Mouse (Mus musculus): ENCODE data around the gene Wdr62. TPM values are rescaled to one million over a fixed set of nuclear protein-coding genes. Genes with fewer than 3 reads are reported as not detected.

Gene Wdr62
- polyA plus RNA-seq, 1 experiment from 2014 or later, result 7.5 TPM

DNA sequence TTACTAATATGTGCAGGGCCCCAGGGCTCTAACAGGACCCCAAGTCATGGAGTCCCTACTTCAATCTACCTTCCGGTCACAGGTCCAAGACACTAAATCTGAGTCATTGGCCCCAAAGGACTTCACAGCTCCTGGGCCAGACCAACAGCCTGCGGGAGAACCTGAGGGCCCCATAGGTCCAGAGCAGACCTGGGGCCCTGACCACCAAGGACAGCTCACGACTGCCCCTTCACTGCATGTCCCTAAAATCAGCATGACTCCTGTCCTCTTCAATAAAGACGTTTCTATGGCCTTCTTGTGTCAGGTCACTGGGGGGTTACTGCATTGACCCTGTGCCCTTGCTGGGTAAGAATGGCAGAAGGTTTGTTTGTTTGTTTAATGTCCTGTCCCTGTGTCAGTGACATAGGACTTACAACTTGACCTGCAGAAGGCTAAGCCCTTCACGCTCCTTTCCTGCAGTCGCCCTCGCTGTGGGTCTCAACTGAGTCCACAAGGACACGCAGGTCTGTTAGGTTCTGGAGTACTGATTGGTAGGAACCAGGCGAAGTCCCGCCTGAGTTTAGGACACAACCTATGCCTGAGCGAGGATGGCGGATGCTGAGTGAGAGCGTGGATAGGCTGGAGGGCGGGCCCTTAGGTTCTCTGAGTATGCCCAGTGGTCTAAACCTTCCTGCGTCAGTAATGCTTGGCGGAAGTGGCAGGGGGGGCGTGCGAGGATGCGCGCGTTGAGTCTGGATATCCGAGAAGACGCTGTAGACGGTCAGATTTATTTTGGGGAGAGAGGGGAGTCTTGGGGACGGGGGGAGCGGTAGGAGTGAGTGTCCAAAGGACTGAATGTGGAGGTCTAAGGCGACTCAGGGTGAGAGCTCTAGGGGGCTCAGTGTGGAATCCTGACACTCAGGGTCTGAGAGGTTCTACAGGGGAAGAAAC, 28.1 kb upstream of the Wdr62 start, which contains the start of gene Alkbh6:
Gene Alkbh6, plus strand, starts transcription at position 642 of the 930 bp plus-strand sequence.
- peak within 1 kb of the TSS; percentile 78 for H3K4me2 ChIP-seq (ENCODE audit: low read depth, low read length)
- WGBS (ENCODE audit: insufficient replicate concordance), result 4% methylated on average over 27 of the region's 27 CpGs
- no peaks in the 10 kb centered on the region for H3K27me3 ChIP-seq (ENCODE audit: control insufficient read depth, insufficient read depth, low read depth, low read length)
- H3K9me3 ChIP-seq (replicated peaks; ENCODE audit: control insufficient read depth, low read length), result no peaks in the 10 kb centered on the region
- peak within 1 kb of the TSS; percentile 55 for H3K9ac ChIP-seq (ENCODE audit: low read depth, low read length)
- peak within 1 kb of the TSS; percentile 62 for H3K4me3 ChIP-seq (ENCODE audit: low read depth, low read length)
- H3K4me1 ChIP-seq (ENCODE audit: control insufficient read depth, low read depth, low read length), result peaks cover 12% of the 10 kb centered on the region
- no peaks in the 10 kb centered on the region for H3K36me3 ChIP-seq (ENCODE audit: control insufficient read depth, insufficient read depth)
- H3K27ac ChIP-seq (ENCODE audit: low read length), result no peak within 1 kb of the TSS; the same call in 1 of the 2 replicates
- peak; percentile 100 for ATAC-seq (ENCODE audit: low read depth)

DNA sequence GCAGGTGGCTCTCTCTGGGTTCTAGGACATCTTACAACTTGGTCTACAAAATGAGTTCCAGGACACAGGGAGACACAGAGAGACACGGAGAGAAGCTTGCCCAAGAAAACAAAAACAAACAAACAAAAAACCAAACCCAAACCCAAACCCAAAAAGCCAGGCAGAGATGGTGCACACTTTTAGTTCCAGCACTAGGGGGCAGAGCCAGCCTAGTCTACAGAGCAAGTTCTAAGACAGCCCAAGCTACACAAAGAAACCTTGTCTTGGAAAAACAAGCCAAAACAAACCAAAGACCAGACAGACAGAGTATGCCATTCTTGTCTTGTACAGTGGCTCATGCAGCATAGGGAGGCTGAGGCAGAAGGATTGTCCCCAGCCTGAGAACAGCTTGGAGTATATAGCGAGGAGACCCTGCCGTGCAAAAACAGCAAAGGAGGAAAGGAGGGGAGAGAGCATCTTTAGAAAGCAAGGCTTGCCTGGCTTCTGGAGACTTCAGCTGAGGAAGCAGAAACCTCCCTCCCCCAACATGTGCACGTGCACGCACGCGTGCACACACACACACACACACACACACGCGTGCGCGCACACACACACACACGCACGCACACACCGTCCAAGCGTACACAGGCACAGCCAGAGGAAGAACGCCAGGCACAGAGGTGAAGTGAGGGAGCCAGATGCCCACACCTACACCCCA, 26.0 kb upstream of the Wdr62 start:
- 80% methylated on average over 16 of the region's 16 CpGs for WGBS (ENCODE audit: insufficient replicate concordance)
- ATAC-seq (ENCODE audit: low read depth), result no peak
- no peaks in the 10 kb centered on the region for H3K9me3 ChIP-seq (replicated peaks; ENCODE audit: control insufficient read depth, low read length)
- no peak overlapping the region for H3K27ac ChIP-seq (ENCODE audit: low read length)
- H3K36me3 ChIP-seq (ENCODE audit: control insufficient read depth, insufficient read depth), result no peaks in the 10 kb centered on the region
- H3K27me3 ChIP-seq (ENCODE audit: control insufficient read depth, insufficient read depth, low read depth, low read length), result no peaks in the 10 kb centered on the region
- H3K9ac ChIP-seq (ENCODE audit: low read depth, low read length), result no peak overlapping the region
- H3K4me2 ChIP-seq (ENCODE audit: low read depth, low read length), result no peak overlapping the region
- H3K4me1 ChIP-seq (ENCODE audit: control insufficient read depth, low read depth, low read length), result peaks cover 12% of the 10 kb centered on the region
- H3K4me3 ChIP-seq (ENCODE audit: low read depth, low read length), result no peak overlapping the region

DNA sequence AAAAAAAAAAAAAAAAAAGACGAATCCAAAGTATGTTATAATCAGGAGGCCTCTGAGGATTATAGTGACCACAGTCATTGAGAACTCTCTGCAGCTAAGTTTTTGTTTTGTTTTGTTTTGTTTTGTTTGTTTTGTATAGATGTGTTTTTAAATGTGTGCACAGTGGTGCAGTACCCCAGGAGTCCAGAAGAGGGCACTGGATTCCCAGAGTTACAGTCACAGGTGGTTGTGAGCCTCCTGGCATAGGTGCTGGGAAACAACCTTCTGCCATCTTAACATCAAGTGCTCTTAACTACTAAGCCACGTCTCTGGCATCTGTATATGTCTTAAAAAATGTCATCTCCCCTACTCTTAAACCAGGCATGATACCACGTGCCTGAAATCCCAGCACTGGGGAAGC, 20.7 kb upstream of the Wdr62 start:
- ATAC-seq (ENCODE audit: low read depth), result no peak
- Histone ChIP-seq H3K4me3 (ENCODE audit: low read depth, low read length) (no peak overlapping the region), H3K4me1 (ENCODE audit: control insufficient read depth, low read depth, low read length) (no peaks in the 10 kb centered on the region), H3K9me3 (replicated peaks; ENCODE audit: control insufficient read depth, low read length) (no peaks in the 10 kb centered on the region), H3K4me2 (ENCODE audit: low read depth, low read length) (no peak overlapping the region), H3K27ac (ENCODE audit: low read length) (no peak overlapping the region), H3K27me3 (ENCODE audit: control insufficient read depth, insufficient read depth, low read depth, low read length) (no peaks in the 10 kb centered on the region), H3K9ac (ENCODE audit: low read depth, low read length) (no peak overlapping the region), H3K36me3 (ENCODE audit: control insufficient read depth, insufficient read depth) (no peaks in the 10 kb centered on the region)
- 33% methylated on average over 3 of the region's 3 CpGs for WGBS (ENCODE audit: insufficient replicate concordance)

DNA sequence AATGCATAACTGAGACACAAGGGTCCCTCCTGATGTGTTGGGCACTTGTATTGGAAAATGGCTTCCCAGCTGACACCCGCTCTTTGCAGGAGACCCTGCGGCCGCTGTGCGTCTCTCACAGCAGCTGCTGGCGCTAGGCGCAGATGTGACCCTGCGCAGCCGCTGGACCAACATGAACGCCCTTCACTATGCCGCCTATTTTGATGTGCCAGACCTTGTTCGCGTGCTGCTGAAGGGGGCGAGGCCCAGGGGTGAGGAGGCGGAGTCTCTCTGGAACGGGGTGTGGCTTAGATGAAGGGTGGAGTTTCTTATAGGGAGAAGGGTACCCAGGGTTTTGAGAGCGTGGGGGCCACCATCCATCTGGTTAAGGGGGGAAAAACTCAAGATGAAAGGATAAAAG, 17.0 kb upstream of the Wdr62 start:
- H3K4me1 ChIP-seq (ENCODE audit: control insufficient read depth, low read depth, low read length), result no peaks in the 10 kb centered on the region
- H3K4me2 ChIP-seq (ENCODE audit: low read depth, low read length), result no peak overlapping the region
- H3K4me3 ChIP-seq (ENCODE audit: low read depth, low read length), result no peak overlapping the region
- H3K36me3 ChIP-seq (ENCODE audit: control insufficient read depth, insufficient read depth), result no peaks in the 10 kb centered on the region
- no peak overlapping the region for H3K9ac ChIP-seq (ENCODE audit: low read depth, low read length)
- H3K9me3 ChIP-seq (replicated peaks; ENCODE audit: control insufficient read depth, low read length), result no peaks in the 10 kb centered on the region
- no peak overlapping the region for H3K27ac ChIP-seq (ENCODE audit: low read length)
- WGBS (ENCODE audit: insufficient replicate concordance), result 72% methylated on average over 16 of the region's 16 CpGs
- no peaks in the 10 kb centered on the region for H3K27me3 ChIP-seq (ENCODE audit: control insufficient read depth, insufficient read depth, low read depth, low read length)
- ATAC-seq (ENCODE audit: low read depth), result no peak

DNA sequence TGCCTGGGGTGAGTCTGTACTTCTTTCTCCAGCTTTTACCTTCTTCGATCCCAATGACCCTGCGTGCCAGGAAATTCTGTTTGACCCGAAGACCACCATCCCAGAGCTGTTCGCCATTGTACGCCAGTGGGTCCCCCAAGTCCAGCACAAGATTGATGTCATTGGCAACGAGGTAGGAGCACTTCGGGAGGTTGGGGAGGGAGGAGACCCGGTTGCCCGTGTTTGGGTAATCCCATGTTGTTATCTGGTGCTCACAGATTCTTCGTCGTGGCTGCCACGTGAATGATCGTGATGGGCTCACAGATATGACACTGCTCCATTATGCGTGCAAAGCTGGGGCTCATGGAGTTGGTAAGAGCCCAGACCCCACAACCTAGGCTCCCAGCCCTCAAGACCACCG, 16.6 kb upstream of the Wdr62 start:
- WGBS (ENCODE audit: insufficient replicate concordance), result 56% methylated on average over 15 of the region's 15 CpGs
- Histone ChIP-seq H3K36me3 (ENCODE audit: control insufficient read depth, insufficient read depth) (no peaks in the 10 kb centered on the region), H3K9me3 (replicated peaks; ENCODE audit: control insufficient read depth, low read length) (no peaks in the 10 kb centered on the region)

DNA sequence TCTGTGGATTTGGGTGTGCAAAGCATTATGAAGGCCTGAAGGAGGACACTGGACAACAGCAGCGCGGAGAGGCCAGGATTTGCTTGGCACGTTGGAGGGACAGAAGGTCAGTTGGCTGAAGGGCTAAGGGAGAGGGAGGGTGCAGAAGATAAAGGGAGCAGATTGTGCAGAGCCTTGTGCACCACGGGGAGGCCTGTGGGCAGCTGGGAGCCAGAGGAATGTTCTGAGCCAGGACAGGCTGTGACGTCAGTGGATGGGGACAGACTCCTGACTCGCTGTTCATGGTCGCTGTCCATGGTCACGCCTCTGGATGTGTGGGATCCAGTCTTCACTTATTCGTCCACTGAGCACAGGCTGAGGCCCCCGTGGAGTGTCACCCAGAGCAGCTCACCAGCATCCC, 14.9 kb upstream of the Wdr62 start:
- WGBS (ENCODE audit: insufficient replicate concordance), result 54% methylated on average over 10 of the region's 10 CpGs
- no peak overlapping the region for H3K9ac ChIP-seq (ENCODE audit: low read depth, low read length)
- no peak overlapping the region for H3K4me2 ChIP-seq (ENCODE audit: low read depth, low read length)
- H3K4me1 ChIP-seq (ENCODE audit: control insufficient read depth, low read depth, low read length), result no peaks in the 10 kb centered on the region
- no peak; the same call in 1 of the 2 replicates for ATAC-seq (ENCODE audit: low read depth)
- no peaks in the 10 kb centered on the region; the same call in 1 of the 2 replicates for H3K27me3 ChIP-seq (ENCODE audit: control insufficient read depth, insufficient read depth, low read depth, low read length)
- H3K9me3 ChIP-seq (replicated peaks; ENCODE audit: control insufficient read depth, low read length), result no peaks in the 10 kb centered on the region
- no peak overlapping the region for H3K4me3 ChIP-seq (ENCODE audit: low read depth, low read length)
- no peaks in the 10 kb centered on the region for H3K36me3 ChIP-seq (ENCODE audit: control insufficient read depth, insufficient read depth)
- H3K27ac ChIP-seq (ENCODE audit: low read length), result no peak overlapping the region

More for the DNA sequence above, 16.6 kb upstream of the Wdr62 start:
- no peak for ATAC-seq (ENCODE audit: low read depth)
- no peaks in the 10 kb centered on the region for H3K4me1 ChIP-seq (ENCODE audit: control insufficient read depth, low read depth, low read length)
- no peak overlapping the region for H3K9ac ChIP-seq (ENCODE audit: low read depth, low read length)
- H3K27me3 ChIP-seq (ENCODE audit: control insufficient read depth, insufficient read depth, low read depth, low read length), result no peaks in the 10 kb centered on the region; the same call in 1 of the 2 replicates
- no peak overlapping the region for H3K4me3 ChIP-seq (ENCODE audit: low read depth, low read length)
- H3K27ac ChIP-seq (ENCODE audit: low read length), result no peak overlapping the region
- H3K4me2 ChIP-seq (ENCODE audit: low read depth, low read length), result no peak overlapping the region

DNA sequence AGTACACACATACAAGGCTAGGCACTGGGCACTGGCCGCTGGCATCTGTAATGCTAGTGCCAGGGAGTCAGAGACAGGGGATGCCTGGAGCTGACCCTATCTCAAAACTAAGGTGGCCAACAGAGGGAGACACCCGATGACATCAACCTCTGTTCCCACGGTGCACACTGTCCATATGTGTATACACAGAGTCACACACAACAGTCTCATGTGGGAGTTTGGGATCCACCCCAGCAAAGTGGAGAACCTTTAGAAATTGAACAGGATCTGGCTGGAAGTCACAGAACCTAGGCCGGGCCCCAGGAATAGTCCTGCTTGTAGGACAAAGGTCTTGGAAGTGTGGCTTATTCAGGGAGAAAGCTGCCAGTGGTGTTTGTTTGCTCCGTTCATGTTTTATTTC, 14.1 kb upstream of the Wdr62 start:
- Histone ChIP-seq H3K4me1 (ENCODE audit: control insufficient read depth, low read depth, low read length) (no peaks in the 10 kb centered on the region), H3K36me3 (ENCODE audit: control insufficient read depth, insufficient read depth) (no peaks in the 10 kb centered on the region), H3K9ac (ENCODE audit: low read depth, low read length) (no peak overlapping the region), H3K4me3 (ENCODE audit: low read depth, low read length) (no peak overlapping the region), H3K27me3 (ENCODE audit: control insufficient read depth, insufficient read depth, low read depth, low read length) (no peaks in the 10 kb centered on the region; the same call in 1 of the 2 replicates), H3K9me3 (replicated peaks; ENCODE audit: control insufficient read depth, low read length) (no peaks in the 10 kb centered on the region), H3K4me2 (ENCODE audit: low read depth, low read length) (no peak overlapping the region), H3K27ac (ENCODE audit: low read length) (no peak overlapping the region)
- ATAC-seq (ENCODE audit: low read depth), result no peak
- WGBS (ENCODE audit: insufficient replicate concordance), result 66% methylated on average over 5 of the region's 5 CpGs

DNA sequence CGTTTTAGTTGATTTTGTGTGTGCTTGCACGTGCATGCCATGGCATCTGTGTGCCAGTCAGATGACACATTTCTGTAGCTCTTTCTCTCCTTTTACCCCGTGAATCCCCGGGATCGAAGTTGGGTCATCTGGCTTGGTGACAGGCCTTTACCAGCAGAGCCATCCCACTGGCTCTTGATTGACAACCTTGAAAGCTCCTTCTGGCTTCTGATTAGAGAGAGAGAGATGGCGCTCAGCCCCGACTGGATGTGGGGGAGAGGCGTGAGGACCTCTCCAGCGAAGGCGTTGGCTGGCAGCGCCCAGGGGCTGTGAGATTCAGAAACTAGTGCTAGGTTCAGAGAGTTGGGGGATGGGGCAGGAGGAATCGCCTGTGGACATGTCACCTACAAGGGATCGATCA, 13.6 kb upstream of the Wdr62 start:
- H3K9me3 ChIP-seq (replicated peaks; ENCODE audit: control insufficient read depth, low read length), result no peaks in the 10 kb centered on the region
- no peaks in the 10 kb centered on the region for H3K36me3 ChIP-seq (ENCODE audit: control insufficient read depth, insufficient read depth)
- no peak overlapping the region for H3K4me3 ChIP-seq (ENCODE audit: low read depth, low read length)
- H3K4me2 ChIP-seq (ENCODE audit: low read depth, low read length), result no peak overlapping the region
- no peak for ATAC-seq (ENCODE audit: low read depth)
- no peaks in the 10 kb centered on the region; the same call in 1 of the 2 replicates for H3K27me3 ChIP-seq (ENCODE audit: control insufficient read depth, insufficient read depth, low read depth, low read length)
- H3K4me1 ChIP-seq (ENCODE audit: control insufficient read depth, low read depth, low read length), result no peaks in the 10 kb centered on the region
- no peak overlapping the region for H3K9ac ChIP-seq (ENCODE audit: low read depth, low read length)
- WGBS (ENCODE audit: insufficient replicate concordance), result 61% methylated on average over 13 of the region's 13 CpGs
- no peak overlapping the region for H3K27ac ChIP-seq (ENCODE audit: low read length)
